19 mouse cellular contexts compared by ENCODE assay signal in genomic region chr11:89551441-89551840, GRCm38 (mm10).
"Had no signal": no experiment of that assay in that cellular context is flagged by ENCODE, and none has a peak within 500 bp of the region (broad histone marks: within the 10 kb centered on the region; RNA-seq: fewer than 3 reads in every experiment).

No protein-coding gene starts in this region.

- H3K27me3 ChIP-seq: midbrain, embryonic 12.5 days; neural tube, embryonic 13.5 days; neural tube, embryonic 15.5 days had no signal

- H3K4me3 ChIP-seq: midbrain, embryonic 10.5 days; midbrain, embryonic 12.5 days; myocyte; neural tube, embryonic 13.5 days; neural tube, embryonic 15.5 days had no signal

- H3K27ac ChIP-seq: midbrain, embryonic 10.5 days; midbrain, embryonic 12.5 days; neural tube, embryonic 13.5 days; neural tube, embryonic 15.5 days had no signal

- DNase-seq: lung, adult 18-20 months; lung, embryonic 14.5 days; lung, postnatal 10 days; lung, postnatal 4 days; midbrain, embryonic 14.5 days; retina, postnatal 1 day; right cerebral cortex, adult 18-20 months; right cerebral cortex, postnatal 25 days; right cerebral cortex, postnatal 4 days; spleen, adult 18-20 months; thymus, adult 18-20 months; thymus, postnatal 14 days; thymus, postnatal 36 days had no signal

- ATAC-seq: midbrain, embryonic 16.5 days had no signal

- H3K9ac ChIP-seq: lung, embryonic 14.5 days; midbrain, embryonic 12.5 days; neural tube, embryonic 13.5 days; neural tube, embryonic 15.5 days had no signal

- H3K36me3 ChIP-seq: midbrain, embryonic 10.5 days; midbrain, embryonic 12.5 days; neural tube, embryonic 13.5 days; neural tube, embryonic 15.5 days had no signal

- H3K9me3 ChIP-seq: midbrain, embryonic 10.5 days; midbrain, embryonic 12.5 days; neural tube, embryonic 13.5 days; neural tube, embryonic 15.5 days had no signal

- H3K4me2 ChIP-seq: lung, embryonic 14.5 days; midbrain, embryonic 12.5 days; neural tube, embryonic 13.5 days; neural tube, embryonic 15.5 days had no signal

- H3K4me1 ChIP-seq: midbrain, embryonic 12.5 days; neural tube, embryonic 13.5 days; neural tube, embryonic 15.5 days had no signal
